Mouse (Mus musculus): ENCODE data around the gene BC048562. TPM values are rescaled to one million over a fixed set of nuclear protein-coding genes. Genes with fewer than 3 reads are reported as not detected.

The BC048562 gene
- polyA plus RNA-seq, 1 experiment: not detected

DNA sequence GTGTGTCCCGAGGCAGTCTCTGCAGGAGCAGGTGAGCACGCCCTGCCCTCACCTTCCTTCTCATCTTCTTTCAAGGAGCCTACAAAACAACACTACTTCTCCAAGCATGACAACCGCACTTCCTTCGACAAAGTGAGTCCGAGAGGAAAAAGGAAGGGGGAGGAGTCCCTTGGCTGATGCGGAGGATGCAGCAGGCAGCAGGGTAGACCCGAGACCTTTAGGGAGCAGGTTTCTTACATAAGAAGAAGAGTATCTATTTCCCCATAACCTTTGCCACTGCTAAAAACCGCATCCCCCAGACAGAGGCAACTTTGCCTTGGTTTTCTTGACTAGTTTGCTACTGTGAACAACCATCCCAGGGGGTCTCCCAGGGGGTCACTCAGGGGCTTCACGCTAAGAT lies 8.8 kb downstream of the BC048562 start:
- no peak overlapping the region for H3K4me3 ChIP-seq (ENCODE audit: control insufficient read depth, insufficient read depth, low read length)
- TF ChIP-seq CTCF (IDR thresholded peaks at IDR 0.05; ENCODE audit: borderline replicate concordance, control insufficient read depth, extremely low read depth, insufficient read depth, low read length, poor library complexity) (no peak), POLR2A (IDR thresholded peaks at IDR 0.05; ENCODE audit: control insufficient read depth, extremely low read depth, insufficient read depth, low read length, poor library complexity) (no peak)
- H3K36me3 ChIP-seq (ENCODE audit: control insufficient read depth, insufficient read depth, low read length): no peaks in the 10 kb centered on the region
- peaks cover 15% of the 10 kb centered on the region for H3K4me1 ChIP-seq (replicated peaks; ENCODE audit: control insufficient read depth, insufficient read depth, low read length)
- 22% methylated on average over 9 of the region's 9 CpGs for WGBS
- no peak for DNase-seq
- no peaks in the 10 kb centered on the region for H3K27me3 ChIP-seq (ENCODE audit: control insufficient read depth, insufficient read depth, low read length)
- H3K27ac ChIP-seq (ENCODE audit: control insufficient read depth, insufficient read depth, low read length): no peak overlapping the region

DNA sequence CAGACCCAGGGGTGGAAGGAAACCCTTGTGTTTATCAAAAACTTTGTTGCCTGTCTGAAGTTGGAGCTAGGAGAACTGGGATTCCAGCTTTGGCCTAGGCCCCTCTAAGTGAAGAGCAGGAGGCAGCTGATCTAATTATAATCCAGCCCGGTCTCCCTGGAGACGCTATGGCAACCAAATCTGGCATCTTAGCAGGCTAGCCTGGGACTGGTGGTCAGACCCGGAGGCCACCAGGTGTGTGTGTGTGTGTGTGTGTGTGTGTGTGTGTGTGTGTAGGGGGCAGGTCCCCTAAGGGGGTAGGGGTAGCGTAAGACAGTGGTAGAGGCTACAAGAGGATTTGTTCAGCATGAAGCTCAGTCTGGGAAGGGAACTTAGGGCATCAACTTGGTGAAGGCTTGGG lies 13.6 kb downstream of the BC048562 start:
- no peak for DNase-seq
- Histone ChIP-seq H3K4me3 (ENCODE audit: control insufficient read depth, insufficient read depth, low read length) (no peak overlapping the region), H3K4me1 (replicated peaks; ENCODE audit: control insufficient read depth, insufficient read depth, low read length) (peaks cover 13% of the 10 kb centered on the region), H3K27me3 (ENCODE audit: control insufficient read depth, insufficient read depth, low read length) (no peaks in the 10 kb centered on the region), H3K27ac (ENCODE audit: control insufficient read depth, insufficient read depth, low read length) (no peak overlapping the region), H3K36me3 (ENCODE audit: control insufficient read depth, insufficient read depth, low read length) (no peaks in the 10 kb centered on the region)
- WGBS: 79% methylated on average over 4 of the region's 4 CpGs
- no peak for TF ChIP-seq CTCF (IDR thresholded peaks at IDR 0.05; ENCODE audit: borderline replicate concordance, control insufficient read depth, extremely low read depth, insufficient read depth, low read length, poor library complexity)
- TF ChIP-seq POLR2A (IDR thresholded peaks at IDR 0.05; ENCODE audit: control insufficient read depth, extremely low read depth, insufficient read depth, low read length, poor library complexity): no peak

DNA sequence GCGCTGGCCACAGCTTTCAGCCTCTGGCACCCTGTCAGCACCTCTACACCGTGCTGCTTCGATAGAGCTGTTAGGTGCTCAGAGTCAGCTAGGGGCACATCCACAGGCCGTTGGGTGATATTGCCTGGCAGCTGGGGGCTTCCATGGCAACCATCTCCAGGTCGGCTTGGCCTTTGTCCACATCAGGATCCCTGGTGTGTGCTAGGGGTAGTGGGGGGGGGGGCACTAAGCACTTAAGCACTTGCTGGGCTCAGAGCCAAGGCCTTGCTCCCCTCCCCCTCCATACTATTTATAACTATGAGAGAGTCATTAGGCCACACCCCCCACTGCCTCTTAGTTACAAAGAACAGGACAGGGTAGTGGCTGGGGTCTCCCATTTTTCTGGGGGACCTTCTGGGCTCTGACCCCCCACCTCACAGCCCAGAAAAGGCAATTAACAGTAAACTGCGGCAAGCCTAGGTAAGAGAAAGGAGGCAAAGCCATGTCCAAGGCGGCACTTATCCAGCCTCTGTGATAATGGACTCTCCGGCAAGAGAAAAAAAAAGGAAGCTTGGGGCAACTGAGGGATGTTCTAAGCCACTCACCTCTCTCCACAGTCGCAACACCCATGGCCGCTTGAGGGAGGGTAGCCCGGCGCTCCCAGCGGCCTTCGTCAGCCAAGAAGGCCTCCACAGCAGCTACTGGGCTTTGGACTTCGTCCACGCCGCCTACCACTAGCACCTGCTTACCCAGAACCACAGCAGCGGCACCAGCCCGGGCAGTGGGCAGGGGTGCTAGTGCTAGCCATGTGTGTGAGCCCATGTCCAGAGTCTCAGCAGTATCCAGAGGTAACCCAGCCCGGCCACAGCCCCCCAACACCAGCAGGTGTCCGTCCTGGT lies 14.2 kb downstream of the BC048562 start:
- Histone ChIP-seq H3K27ac (ENCODE audit: control insufficient read depth, insufficient read depth, low read length) (no peak overlapping the region), H3K4me1 (replicated peaks; ENCODE audit: control insufficient read depth, insufficient read depth, low read length) (peaks cover 9% of the 10 kb centered on the region), H3K36me3 (ENCODE audit: control insufficient read depth, insufficient read depth, low read length) (no peaks in the 10 kb centered on the region), H3K27me3 (ENCODE audit: control insufficient read depth, insufficient read depth, low read length) (no peaks in the 10 kb centered on the region), H3K4me3 (ENCODE audit: control insufficient read depth, insufficient read depth, low read length) (no peak overlapping the region)
- DNase-seq: no peak
- TF ChIP-seq POLR2A (IDR thresholded peaks at IDR 0.05; ENCODE audit: control insufficient read depth, extremely low read depth, insufficient read depth, low read length, poor library complexity): no peak
- no peak for TF ChIP-seq CTCF (IDR thresholded peaks at IDR 0.05; ENCODE audit: borderline replicate concordance, control insufficient read depth, extremely low read depth, insufficient read depth, low read length, poor library complexity)
- 83% methylated on average over 21 of the region's 21 CpGs for WGBS

- 94% methylated on average over 6 of the region's 6 CpGs for WGBS
- no peaks in the 10 kb centered on the region for H3K36me3 ChIP-seq (ENCODE audit: control insufficient read depth, insufficient read depth, low read length)
- H3K27ac ChIP-seq (ENCODE audit: control insufficient read depth, insufficient read depth, low read length): no peak overlapping the region
- no peak for DNase-seq
- H3K4me3 ChIP-seq (ENCODE audit: control insufficient read depth, insufficient read depth, low read length): no peak overlapping the region
- no peak for TF ChIP-seq POLR2A (IDR thresholded peaks at IDR 0.05; ENCODE audit: control insufficient read depth, extremely low read depth, insufficient read depth, low read length, poor library complexity)
- no peaks in the 10 kb centered on the region for H3K27me3 ChIP-seq (ENCODE audit: control insufficient read depth, insufficient read depth, low read length)
- H3K4me1 ChIP-seq (replicated peaks; ENCODE audit: control insufficient read depth, insufficient read depth, low read length): peaks cover 7% of the 10 kb centered on the region
Observed at GRCm38 (mm10) chr9:108451170-108451493, 14.8 kb downstream of the BC048562 start.

DNA sequence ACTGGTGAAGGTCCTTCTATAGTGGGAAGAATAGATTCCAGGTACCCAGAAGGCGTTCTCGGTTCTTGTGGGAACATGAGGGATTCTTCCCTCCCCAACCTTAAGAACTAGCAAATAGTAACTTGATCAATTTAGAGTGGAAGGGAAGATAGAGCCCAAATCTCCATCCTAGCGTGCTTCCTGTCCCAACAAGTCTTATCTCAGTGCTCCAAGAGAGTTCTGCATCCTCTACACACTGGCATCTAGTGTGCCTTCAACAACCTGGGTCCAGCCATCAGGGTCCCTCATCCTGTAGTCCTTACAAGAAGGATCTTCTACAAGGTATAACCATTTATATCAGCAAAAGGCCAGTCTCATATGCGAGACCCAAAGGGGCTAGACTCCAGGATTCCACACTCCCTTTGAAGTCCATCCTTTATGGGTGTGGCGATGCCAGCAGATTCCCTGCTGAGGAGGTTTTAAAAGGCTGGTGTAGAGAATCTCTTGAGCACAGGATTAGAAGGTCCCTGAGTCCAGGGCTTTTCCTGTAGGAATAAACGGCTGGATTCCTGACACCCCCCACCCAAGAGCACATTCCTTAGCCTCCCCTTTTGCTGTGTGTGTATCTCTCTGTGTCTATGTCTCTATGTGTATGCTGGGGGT lies 15.4 kb downstream of the BC048562 start:
- Histone ChIP-seq H3K4me1 (replicated peaks; ENCODE audit: control insufficient read depth, insufficient read depth, low read length) (peaks cover 7% of the 10 kb centered on the region), H3K27ac (ENCODE audit: control insufficient read depth, insufficient read depth, low read length) (no peak overlapping the region), H3K4me3 (ENCODE audit: control insufficient read depth, insufficient read depth, low read length) (no peak overlapping the region), H3K27me3 (ENCODE audit: control insufficient read depth, insufficient read depth, low read length) (no peaks in the 10 kb centered on the region), H3K36me3 (ENCODE audit: control insufficient read depth, insufficient read depth, low read length) (no peaks in the 10 kb centered on the region)
- DNase-seq: no peak
- WGBS: 90% methylated on average over 6 of the region's 6 CpGs
- no peak for TF ChIP-seq POLR2A (IDR thresholded peaks at IDR 0.05; ENCODE audit: control insufficient read depth, extremely low read depth, insufficient read depth, low read length, poor library complexity)
- no peak for TF ChIP-seq CTCF (IDR thresholded peaks at IDR 0.05; ENCODE audit: borderline replicate concordance, control insufficient read depth, extremely low read depth, insufficient read depth, low read length, poor library complexity)

- no peak overlapping the region for H3K27ac ChIP-seq (ENCODE audit: control insufficient read depth, insufficient read depth, low read length)
- peaks cover 7% of the 10 kb centered on the region for H3K4me1 ChIP-seq (replicated peaks; ENCODE audit: control insufficient read depth, insufficient read depth, low read length)
- TF ChIP-seq POLR2A (IDR thresholded peaks at IDR 0.05; ENCODE audit: control insufficient read depth, extremely low read depth, insufficient read depth, low read length, poor library complexity) (0 out of 2 replicates have a peak, but pooled peaks have one; percentile 13), CTCF (IDR thresholded peaks at IDR 0.05; ENCODE audit: borderline replicate concordance, control insufficient read depth, extremely low read depth, insufficient read depth, low read length, poor library complexity) (peak; percentile 96)
- 2% methylated on average over 40 of the region's 40 CpGs for WGBS
- DNase-seq: peak; percentile 86
- peak overlapping the region; percentile 49 for H3K4me3 ChIP-seq (ENCODE audit: control insufficient read depth, insufficient read depth, low read length)
- H3K36me3 ChIP-seq (ENCODE audit: control insufficient read depth, insufficient read depth, low read length): no peaks in the 10 kb centered on the region
- H3K27me3 ChIP-seq (ENCODE audit: control insufficient read depth, insufficient read depth, low read length): no peaks in the 10 kb centered on the region
Observed at GRCm38 (mm10) chr9:108452291-108452906, 16.1 kb downstream of the BC048562 start.

Measured in thymus, adult 2 months (tissue).